Mouse (Mus musculus) bone marrow, adult 2 months (tissue): Measurements from ENCODE around the gene Tekt3. TPM values are rescaled to one million over a fixed set of nuclear protein-coding genes. Genes with fewer than 3 reads are reported as not detected.

Experiments used
- H3K27ac ChIP-seq: fragments of 200-500 bp; 2 replicates; pipeline ENCODE4 v1.5.1; 2012; ENCODE audit warnings: low read depth, mild to moderate bottlenecking, control low read depth, inconsistent platforms, low read length; ENCODE audit not compliant: control insufficient read depth, poor library complexity, insufficient read depth
- H3K4me1 ChIP-seq: fragments of 200-500 bp; 2 replicates; pipeline ENCODE4 v1.6.1; 2011; ENCODE audit warnings: low read length; ENCODE audit not compliant: control insufficient read depth, insufficient read depth
- H3K4me3 ChIP-seq: fragments of 200-500 bp; replicated peaks from 2 replicates; pipeline ENCODE3; 2011; ENCODE audit warnings: mild to moderate bottlenecking, low read depth, low read length, control low read depth; ENCODE audit not compliant: control insufficient read depth
- CTCF ChIP-seq: fragments of 200-500 bp; IDR thresholded peaks from 2 replicates; pipeline ENCODE4 v1.5.1; 2011; ENCODE audit warnings: low read length, control low read depth; ENCODE audit not compliant: control insufficient read depth, insufficient read depth
- POLR2A ChIP-seq: fragments of 200-500 bp; IDR thresholded peaks from 2 replicates; pipeline ENCODE4 v1.6.1; 2011; ENCODE audit warnings: low read depth, mild to moderate bottlenecking, control low read depth, low read length, borderline replicate concordance; ENCODE audit not compliant: control insufficient read depth
- WGBS: fragments of 180-500 bp; shearing (Covaris S2); methylation state at CpG from one replicate; pipeline ENCODE4 v1.1.7; 2018; 5-methylcytosine and 5-hydroxymethylcytosine counted together
- polyA plus RNA-seq: library from polyadenylated mRNA; stranded (reverse); fragments of >200 nt; gene quantifications from 2 replicates; pipeline ENCODE4 v1.2.4, GENCODE M21; 2011; ENCODE audit warnings: low replicate concordance; ENCODE audit not compliant: missing spikeins, insufficient read depth, insufficient read length

Gene Tekt3
- polyA plus RNA-seq = not detected in 2 replicates

GRCm38 (mm10) chr11:63061446-63061845 is at the start of gene Tekt3:
Tekt3 (plus strand) TSS chr11:63061654.
- Histone ChIP-seq H3K4me1 (no peaks in the 10 kb centered on the region), H3K4me3 (no peak within 1 kb of the TSS), H3K27ac (no peak within 1 kb of the TSS)
- WGBS = 22% methylated on average over 17 of the region's 17 CpGs
- TF ChIP-seq POLR2A (no peak), CTCF (no peak)

DNA sequence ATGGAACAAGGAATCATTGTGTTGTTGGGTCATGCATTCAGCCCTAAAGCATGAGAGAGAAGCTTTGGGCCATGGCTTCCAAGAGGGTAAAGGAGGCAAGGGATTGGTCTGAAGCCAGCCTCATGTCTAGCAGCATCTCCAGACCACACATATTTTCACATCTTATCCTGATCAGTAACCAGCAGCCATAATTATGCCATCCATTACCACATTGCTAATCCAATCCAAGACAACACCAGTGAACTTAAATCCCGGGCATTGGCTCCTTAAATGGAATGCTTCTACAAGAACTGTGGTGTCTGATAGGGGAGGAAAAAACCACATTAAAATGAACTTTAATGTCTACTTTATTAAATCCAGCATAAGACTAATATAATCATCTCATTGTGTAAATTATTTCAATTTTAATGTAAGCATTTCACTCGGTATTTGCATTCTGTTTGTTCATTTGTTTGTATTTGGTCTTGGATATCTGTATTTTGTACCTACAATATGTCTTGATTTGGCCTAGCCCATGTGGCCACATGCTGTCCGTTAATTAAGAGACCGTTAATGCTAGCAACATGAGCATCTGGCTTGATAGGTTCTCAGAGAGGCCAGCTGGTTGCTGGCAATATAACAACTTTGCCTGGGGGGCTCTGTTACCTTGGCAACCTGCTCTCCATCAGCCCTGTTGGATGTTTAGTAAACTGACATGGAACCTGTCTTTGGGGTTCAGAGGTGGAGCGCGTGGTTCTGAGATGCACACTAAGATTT is 43.9 kb upstream of the Tekt3 start:
- H3K4me1 ChIP-seq = peaks cover 3% of the 10 kb centered on the region
- TF ChIP-seq POLR2A (no peak), CTCF (no peak)
- WGBS = 86% methylated on average over 6 of the region's 6 CpGs

GRCm38 (mm10) chr11:63018083-63018622 is 43.3 kb upstream of the Tekt3 start:
- no peak for TF ChIP-seq POLR2A
- no peak for TF ChIP-seq CTCF
- no peak overlapping the region for H3K4me3 ChIP-seq
- WGBS = 73% methylated on average over 6 of the region's 6 CpGs

More for the DNA sequence above, 43.9 kb upstream of the Tekt3 start:
- no peak overlapping the region for H3K27ac ChIP-seq
- no peak overlapping the region for H3K4me3 ChIP-seq

DNA sequence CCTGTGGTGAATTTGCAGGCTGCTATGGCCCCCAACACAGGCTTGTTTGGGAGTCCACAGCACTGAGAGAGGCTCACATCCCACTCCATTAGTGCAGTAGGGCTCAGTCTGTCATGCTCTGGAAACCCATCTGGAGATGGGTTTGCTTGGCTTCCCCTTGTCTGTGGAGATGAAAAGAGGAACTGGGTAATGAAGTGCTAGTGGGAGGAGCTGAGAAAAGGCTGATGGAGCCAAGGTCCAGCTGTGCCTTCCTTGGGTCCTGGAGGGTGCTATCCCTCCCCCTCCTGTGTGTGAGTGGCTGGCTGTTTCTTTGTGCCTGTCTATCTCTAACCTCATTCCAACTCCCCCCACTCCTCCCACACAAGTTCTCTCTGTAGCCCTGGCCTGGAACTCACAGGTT is 40.8 kb upstream of the Tekt3 start:
- no peak overlapping the region for H3K27ac ChIP-seq
- H3K4me1 ChIP-seq = peaks cover 3% of the 10 kb centered on the region
- TF ChIP-seq POLR2A (no peak), CTCF (no peak)
- H3K4me3 ChIP-seq = no peak overlapping the region

More at GRCm38 (mm10) chr11:63018083-63018622, 43.3 kb upstream of the Tekt3 start:
- H3K4me1 ChIP-seq = peaks cover 3% of the 10 kb centered on the region
- H3K27ac ChIP-seq = no peak overlapping the region

DNA sequence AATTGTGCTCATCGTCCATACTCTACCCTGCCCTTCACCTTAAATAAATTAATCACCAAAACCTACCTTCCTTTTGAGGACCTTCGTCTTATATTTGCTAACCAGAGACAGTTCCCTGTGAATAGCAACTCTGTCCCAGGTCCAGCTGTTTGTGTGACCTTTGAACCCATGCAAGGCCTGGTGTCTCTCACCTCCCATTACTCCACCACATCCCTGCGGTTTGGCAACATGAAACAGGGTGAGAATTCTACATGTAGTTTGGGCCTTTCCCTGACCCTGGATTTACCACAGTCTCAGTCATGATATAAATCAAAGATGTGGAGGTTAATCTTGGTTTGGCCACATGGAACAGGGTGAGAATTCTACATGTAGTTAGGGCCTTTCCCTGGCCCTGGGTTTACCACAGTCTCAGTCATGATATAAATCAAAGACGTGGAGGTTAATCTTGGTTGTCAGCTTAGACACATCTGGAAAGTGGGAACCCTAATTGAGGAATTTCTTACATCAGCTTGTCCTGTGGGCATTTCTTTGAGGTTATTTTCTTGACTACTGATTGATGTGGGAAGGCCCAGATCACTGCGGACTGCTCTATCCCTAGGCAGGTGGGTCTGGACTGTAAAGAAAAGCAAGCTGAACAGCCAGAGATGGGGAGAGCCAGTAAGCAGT is 40.2 kb upstream of the Tekt3 start:
- TF ChIP-seq CTCF (no peak), POLR2A (no peak)
- 74% methylated on average over 5 of the region's 5 CpGs for WGBS

DNA sequence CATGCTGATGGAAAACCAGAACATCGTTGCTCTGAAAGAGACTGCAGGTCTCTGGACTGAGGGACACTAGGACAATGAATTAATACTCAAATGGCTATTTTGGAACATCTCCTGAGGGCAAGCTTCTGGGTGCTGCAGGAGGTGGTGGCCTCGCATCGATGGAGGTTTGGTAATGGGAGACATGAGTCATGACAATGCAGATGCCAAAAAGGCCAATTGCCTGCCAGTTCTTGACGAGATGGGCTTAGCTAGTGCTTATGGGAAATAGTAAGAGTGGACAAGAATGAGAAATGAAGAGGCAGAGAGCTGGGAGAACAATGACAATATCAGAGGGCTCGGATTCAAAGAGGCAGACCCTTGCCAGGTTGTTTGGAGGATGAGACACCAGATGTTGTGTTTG is 38.0 kb upstream of the Tekt3 start:
- TF ChIP-seq POLR2A (no peak), CTCF (no peak)
- Histone ChIP-seq H3K4me3 (no peak overlapping the region), H3K4me1 (peaks cover 3% of the 10 kb centered on the region), H3K27ac (no peak overlapping the region)
- 69% methylated on average over 5 of the region's 5 CpGs for WGBS

More for the DNA sequence above, 40.2 kb upstream of the Tekt3 start:
- H3K27ac ChIP-seq = no peak overlapping the region
- H3K4me3 ChIP-seq = no peak overlapping the region
- peaks cover 3% of the 10 kb centered on the region for H3K4me1 ChIP-seq

- Histone ChIP-seq H3K4me3 (no peak overlapping the region), H3K27ac (no peak overlapping the region), H3K4me1 (peaks cover 3% of the 10 kb centered on the region)
- WGBS = 69% methylated on average over 2 of the region's 2 CpGs
- TF ChIP-seq POLR2A (no peak), CTCF (no peak)
Observed at GRCm38 (mm10) chr11:63024136-63024535, 37.3 kb upstream of the Tekt3 start.

GRCm38 (mm10) chr11:63025476-63025875 is 36.0 kb upstream of the Tekt3 start:
- no peak overlapping the region for H3K27ac ChIP-seq
- 75% methylated on average over 6 of the region's 6 CpGs for WGBS

More at GRCm38 (mm10) chr11:63025476-63025875, 36.0 kb upstream of the Tekt3 start:
- Histone ChIP-seq H3K4me1 (peaks cover 2% of the 10 kb centered on the region), H3K4me3 (no peak overlapping the region)
- TF ChIP-seq POLR2A (no peak), CTCF (no peak)
